In genomic region chr2:165034131-165035057, GRCm38 (mm10) we compare ENCODE assay signal across 8 mouse cellular contexts. TPM values are rescaled to one million over a fixed set of nuclear protein-coding genes. Genes with fewer than 3 reads are reported as not detected.
DNase-seq lines count a peak whose midpoint lies in the region; ATAC-seq lines count a peak whose summit lies in the region.

Ncoa5 (minus strand) TSS chr2:165034867.

- H3K36me3 ChIP-seq in hindbrain, embryonic 13.5 days = no peaks in the 10 kb centered on the region

- peak; percentile 98 for DNase-seq in NIH3T3 (ENCODE audit: low read depth)
- DNase-seq in cerebellum, postnatal 10 days = peak; percentile 99 to 100
- DNase-seq in frontal cortex, postnatal 14 days (ENCODE audit: low spot score in 2 of 2) = peak; percentile 95 to 97
- DNase-seq in layer of hippocampus, postnatal 25 days (ENCODE audit: extremely low spot score in 1 of 2, low spot score in 1 of 2) = peak; percentile 96 to 99
- DNase-seq in lung, postnatal 25 days (ENCODE audit: low spot score) = peak; percentile 98
- DNase-seq in retina, embryonic 14.5 days (ENCODE audit: low spot score) = peak; percentile 99
- DNase-seq in thymus, postnatal 4 days = peak; percentile 99

- peak within 1 kb of the TSS; percentile 95 for H3K4me3 ChIP-seq in hindbrain, embryonic 13.5 days

- under 1% methylated on average over 111 of the region's 111 CpGs for WGBS in hindbrain, embryonic 13.5 days

- H3K27me3 ChIP-seq in hindbrain, embryonic 13.5 days = no peaks in the 10 kb centered on the region

- H3K4me1 ChIP-seq in hindbrain, embryonic 13.5 days (replicated peaks) = peaks cover 36% of the 10 kb centered on the region

- H3K27ac ChIP-seq in hindbrain, embryonic 13.5 days = peak within 1 kb of the TSS; percentile 94

- no peaks in the 10 kb centered on the region for H3K9me3 ChIP-seq in hindbrain, embryonic 13.5 days

- H3K9ac ChIP-seq in hindbrain, embryonic 13.5 days = peak within 1 kb of the TSS; percentile 99

- peak within 1 kb of the TSS; percentile 91 for H3K4me2 ChIP-seq in hindbrain, embryonic 13.5 days

- ATAC-seq in hindbrain, embryonic 13.5 days (ENCODE audit: low FRiP score) = peak; percentile 96

RNA-seq across cellular contexts. Expression of gene Ncoa5, which starts in this region (rescaled TPM):
- 119 and 128 TPM in 2 replicates for polyA plus RNA-seq in hindbrain, embryonic 13.5 days (2015; fragmentation: Nextera tagmentation; extraction: Ambion mirVana)
- total RNA-seq in layer of hippocampus, postnatal 25 days (2021) = 10 to 100 TPM; 50.2 to 56.1 TPM

Comparison
In these comparisons a context has a peak if more than half of its experiments do, and no peak if none do; other contexts are left out.
1. Peak in every context shown above with its lines: DNase-seq, ATAC-seq, H3K4me3 ChIP-seq and H3K27ac ChIP-seq.